Mouse (Mus musculus): ENCODE data around the gene Nfic. TPM values are rescaled to one million over a fixed set of nuclear protein-coding genes. Genes with fewer than 3 reads are reported as not detected.

Gene Nfic
- total RNA-seq (2021), result 10 to 100 TPM; 40.7 to 44.6 TPM

- peak in 1 of 2 experiments; percentile 33 for DNase-seq (ENCODE audit: extremely low spot score in 1 of 2, low spot score in 2 of 2)
- intact Hi-C loops (cut with DNase I), result loop anchor here (10.0 kb wide), 1 partner anchor 251 kb away; the partner anchor contains the start of gene Nmrk2
Observed at GRCm38 (mm10) chr10:81455181-81455895, at the start of gene Nfic. TSS of gene Nfic (minus strand) at chr10:81455635.

DNA sequence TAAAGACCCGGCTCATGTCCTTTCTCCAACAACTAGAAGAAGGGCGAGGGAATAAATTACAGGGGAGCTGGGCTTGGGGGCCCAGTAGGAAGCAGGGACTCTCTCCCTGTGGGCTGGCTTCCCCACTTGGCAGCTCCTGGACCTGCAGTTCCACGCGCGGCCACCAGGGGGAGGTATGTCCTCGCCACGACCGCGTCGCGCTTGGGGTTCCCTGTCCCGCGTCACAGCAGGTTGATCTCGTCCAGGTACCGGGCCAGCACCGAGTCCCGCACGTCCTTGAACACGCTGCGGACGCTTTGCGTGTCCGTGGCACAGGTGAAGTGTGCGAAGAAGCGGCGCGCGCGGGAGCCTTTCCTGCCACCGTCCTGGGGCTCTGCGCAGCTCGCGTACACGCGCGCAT is 47.2 kb upstream of the Nfic start:
- peak; percentile 77 to 86 for DNase-seq (ENCODE audit: extremely low spot score in 1 of 2, low spot score in 2 of 2)
- intact Hi-C loops (cut with DNase I), result loop anchor here (2.0 to 5.0 kb wide), 2 partner anchors 35 to 102 kb away; no protein-coding TSS in a partner anchor

DNA sequence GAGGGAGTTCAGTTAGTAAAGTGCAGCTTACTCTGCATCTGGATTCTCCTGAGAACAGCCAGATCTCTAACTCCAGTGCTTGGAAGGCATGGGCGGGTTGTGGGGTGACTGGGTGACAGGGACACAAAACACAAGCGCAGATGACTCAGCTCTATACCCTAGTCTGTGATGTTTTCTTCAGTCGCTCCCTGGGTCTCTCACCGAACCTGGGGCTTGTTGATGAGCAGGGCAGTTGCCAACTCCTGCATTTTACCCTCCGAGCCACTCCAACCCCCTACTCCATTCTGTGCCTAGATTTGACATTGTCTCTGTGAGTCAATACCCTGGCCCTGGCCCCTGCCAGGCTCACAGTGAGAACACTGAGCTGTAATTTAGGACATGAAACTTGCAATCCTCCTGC is 46.4 kb upstream of the Nfic start:
- no peak for DNase-seq (ENCODE audit: extremely low spot score in 1 of 2, low spot score in 2 of 2)
- intact Hi-C loops (cut with DNase I), result loop anchor here (2.0 to 5.0 kb wide), 2 partner anchors 35 to 103 kb away; no protein-coding TSS in a partner anchor

- DNase-seq (ENCODE audit: extremely low spot score in 1 of 2, low spot score in 2 of 2), result no peak
- intact Hi-C loops (cut with DNase I), result loop anchor here (5.0 kb wide), 1 partner anchor 37 kb away; no protein-coding TSS in a partner anchor
Observed at GRCm38 (mm10) chr10:81500032-81500431, 44.6 kb upstream of the Nfic start, which contains the start of gene S1pr4. TSS of gene S1pr4 (minus strand) at chr10:81500132.

DNA sequence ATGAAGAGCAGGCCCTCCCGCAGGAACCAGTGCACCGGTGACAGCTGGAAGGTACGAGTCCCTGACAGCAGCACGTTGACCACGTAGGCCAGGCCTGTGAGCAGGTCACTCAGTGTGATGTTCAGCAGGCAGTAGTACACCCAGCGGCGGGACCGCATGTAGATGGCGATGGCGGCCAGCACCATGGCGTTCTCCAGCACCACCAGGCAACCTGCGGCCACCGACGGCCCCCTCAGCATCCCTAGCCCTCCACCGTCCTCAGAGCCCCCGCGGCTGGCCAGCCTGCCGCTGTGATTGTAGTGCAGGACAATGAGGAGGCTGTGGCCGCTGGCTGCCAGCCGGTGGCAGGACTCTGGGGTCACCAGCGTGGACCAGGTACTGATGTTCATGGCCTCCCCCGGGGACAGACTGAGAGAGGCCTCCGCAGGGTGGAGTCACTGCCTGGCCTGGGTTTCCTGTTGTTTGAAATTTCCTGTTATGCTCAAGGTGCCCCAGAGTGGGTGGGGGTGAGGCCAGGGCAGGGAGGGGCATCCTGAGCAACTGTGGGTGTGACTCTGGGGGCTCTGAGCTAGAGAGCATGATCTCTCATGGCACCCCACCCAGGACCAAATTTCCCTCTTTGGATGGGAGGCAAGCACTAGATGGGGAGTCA is 43.9 kb upstream of the Nfic start:
- DNase-seq (ENCODE audit: extremely low spot score in 1 of 2, low spot score in 2 of 2), result peak in 1 of 2 experiments; percentile 60
- intact Hi-C loops (cut with DNase I), result no loop called here

- peak in 1 of 2 experiments; percentile 56 for DNase-seq (ENCODE audit: extremely low spot score in 1 of 2, low spot score in 2 of 2)
- intact Hi-C loops (cut with DNase I), result no loop called here
Observed at GRCm38 (mm10) chr10:81498316-81499249, 43.1 kb upstream of the Nfic start.

GRCm38 (mm10) chr10:81497401-81498270 is 42.2 kb upstream of the Nfic start:
- intact Hi-C loops (cut with DNase I), result no loop called here

GRCm38 (mm10) chr10:81496969-81497368 is 41.5 kb upstream of the Nfic start:
- intact Hi-C loops (cut with DNase I), result no loop called here
- no peak for DNase-seq (ENCODE audit: extremely low spot score in 1 of 2, low spot score in 2 of 2)

More at GRCm38 (mm10) chr10:81497401-81498270, 42.2 kb upstream of the Nfic start:
- DNase-seq (ENCODE audit: extremely low spot score in 1 of 2, low spot score in 2 of 2), result peak in 1 of 2 experiments; percentile 34

DNA sequence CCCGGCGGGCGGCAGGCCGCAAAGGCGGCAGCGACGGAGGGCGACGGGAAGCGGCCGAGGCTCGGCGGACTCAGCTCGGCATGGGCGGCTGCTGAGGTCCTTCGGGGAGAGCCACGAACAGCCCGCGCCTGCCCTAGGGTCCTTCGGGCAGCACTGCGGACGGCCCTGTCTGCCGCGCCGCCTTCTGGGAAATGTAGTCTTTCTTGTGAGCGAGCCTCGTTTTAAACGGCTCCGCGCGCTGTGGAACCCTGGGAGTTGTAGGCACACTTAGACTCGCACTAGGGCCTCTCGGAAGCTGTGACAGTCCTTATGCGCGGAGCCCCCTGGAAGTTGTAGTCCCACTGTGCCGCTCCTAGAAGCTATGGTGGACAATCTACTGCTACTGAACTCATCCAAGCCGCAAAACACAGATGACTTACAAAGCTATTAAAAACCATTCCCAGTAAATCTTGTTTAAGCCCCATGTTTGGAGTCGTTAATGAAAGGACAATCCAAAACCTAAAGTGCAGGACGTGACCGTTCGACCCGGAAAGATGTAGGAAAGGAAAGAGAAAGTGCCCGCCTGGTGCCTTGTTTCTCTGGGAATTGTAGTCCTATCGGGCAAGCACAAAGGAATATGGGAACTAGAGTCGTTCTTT is 40.9 kb upstream of the Nfic start, which contains the start of gene Ncln:
Gene Ncln, minus strand, starts transcription at position 129 of the 638 bp plus-strand sequence.
- intact Hi-C loops (cut with DNase I), result no loop called here
- peak; percentile 99 for DNase-seq (ENCODE audit: extremely low spot score in 1 of 2, low spot score in 2 of 2)

- intact Hi-C loops (cut with DNase I), result no loop called here
- peak in 1 of 2 experiments; percentile 76 for DNase-seq (ENCODE audit: extremely low spot score in 1 of 2, low spot score in 2 of 2)
Observed at GRCm38 (mm10) chr10:81495616-81496263, 40.3 kb upstream of the Nfic start.

- peak in 1 of 2 experiments; percentile 40 for DNase-seq (ENCODE audit: extremely low spot score in 1 of 2, low spot score in 2 of 2)
- intact Hi-C loops (cut with DNase I), result no loop called here
Observed at GRCm38 (mm10) chr10:81495151-81495550, 39.7 kb upstream of the Nfic start.

- no peak for DNase-seq (ENCODE audit: extremely low spot score in 1 of 2, low spot score in 2 of 2)
- intact Hi-C loops (cut with DNase I), result no loop called here
Observed at GRCm38 (mm10) chr10:81494260-81495041, 39.0 kb upstream of the Nfic start.

GRCm38 (mm10) chr10:81493601-81494220 is 38.3 kb upstream of the Nfic start:
- no peak for DNase-seq (ENCODE audit: extremely low spot score in 1 of 2, low spot score in 2 of 2)
- intact Hi-C loops (cut with DNase I), result no loop called here

- intact Hi-C loops (cut with DNase I), result no loop called here
Observed at GRCm38 (mm10) chr10:81492606-81493240, 37.3 kb upstream of the Nfic start.

GRCm38 (mm10) chr10:81491018-81491417 is 35.6 kb upstream of the Nfic start:
- intact Hi-C loops (cut with DNase I), result no loop called here

More at GRCm38 (mm10) chr10:81492606-81493240, 37.3 kb upstream of the Nfic start:
- no peak for DNase-seq (ENCODE audit: extremely low spot score in 1 of 2, low spot score in 2 of 2)

More at GRCm38 (mm10) chr10:81491018-81491417, 35.6 kb upstream of the Nfic start:
- DNase-seq (ENCODE audit: extremely low spot score in 1 of 2, low spot score in 2 of 2), result no peak
